Mouse (Mus musculus) lung, postnatal 14 days (tissue): ENCODE measurements around the gene Rbl1.
"Not testable (repeated sequence)": the region's sequence is repeated elsewhere in the genome, so short reads cannot be mapped to it uniquely, and the experiment has no call there.

ENCODE experiments used
- DNase-seq: peaks from one replicate; pipeline ENCODE4 v3.0.0; 2021

The Rbl1 gene

DNA sequence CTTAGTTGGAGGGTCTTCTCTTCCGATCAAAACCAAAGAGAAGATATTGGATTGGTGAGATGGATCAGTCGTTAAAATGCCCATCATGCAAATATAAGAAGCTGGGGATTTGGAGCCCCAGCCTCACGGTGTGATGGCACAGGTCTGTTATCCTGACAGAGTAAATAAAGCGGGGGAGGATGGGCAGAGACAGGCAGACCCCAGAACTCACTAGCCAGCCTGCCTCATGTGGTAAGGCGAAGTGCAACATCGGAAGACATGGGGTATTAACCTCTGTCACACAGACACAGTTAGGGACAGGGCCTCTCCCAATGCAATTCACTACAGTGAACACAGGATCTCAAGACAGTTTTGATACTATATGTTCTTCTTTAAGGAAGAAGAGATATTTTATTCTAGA is 33.7 kb downstream of the Rbl1 start:
- no peak for DNase-seq

DNA sequence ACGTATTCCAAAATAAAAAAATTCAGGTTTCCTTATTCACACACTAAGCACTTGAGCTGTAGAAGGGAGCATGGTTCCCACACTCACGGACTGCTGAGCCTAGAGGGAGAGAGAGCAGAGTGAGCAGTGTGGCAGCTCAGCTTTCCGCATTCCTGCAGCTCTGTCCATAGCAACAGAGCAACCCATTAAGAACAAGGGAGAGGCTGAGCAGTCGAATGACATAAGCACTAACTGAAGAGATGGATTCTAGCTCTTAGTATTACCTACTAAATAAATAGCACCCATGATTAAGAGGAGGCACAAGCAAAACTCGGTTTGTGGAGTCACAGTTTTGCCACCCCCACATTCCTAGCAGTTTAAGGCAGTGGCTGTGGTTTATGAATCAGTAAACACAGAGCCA is 34.2 kb downstream of the Rbl1 start:
- DNase-seq, result peak; percentile 19

DNA sequence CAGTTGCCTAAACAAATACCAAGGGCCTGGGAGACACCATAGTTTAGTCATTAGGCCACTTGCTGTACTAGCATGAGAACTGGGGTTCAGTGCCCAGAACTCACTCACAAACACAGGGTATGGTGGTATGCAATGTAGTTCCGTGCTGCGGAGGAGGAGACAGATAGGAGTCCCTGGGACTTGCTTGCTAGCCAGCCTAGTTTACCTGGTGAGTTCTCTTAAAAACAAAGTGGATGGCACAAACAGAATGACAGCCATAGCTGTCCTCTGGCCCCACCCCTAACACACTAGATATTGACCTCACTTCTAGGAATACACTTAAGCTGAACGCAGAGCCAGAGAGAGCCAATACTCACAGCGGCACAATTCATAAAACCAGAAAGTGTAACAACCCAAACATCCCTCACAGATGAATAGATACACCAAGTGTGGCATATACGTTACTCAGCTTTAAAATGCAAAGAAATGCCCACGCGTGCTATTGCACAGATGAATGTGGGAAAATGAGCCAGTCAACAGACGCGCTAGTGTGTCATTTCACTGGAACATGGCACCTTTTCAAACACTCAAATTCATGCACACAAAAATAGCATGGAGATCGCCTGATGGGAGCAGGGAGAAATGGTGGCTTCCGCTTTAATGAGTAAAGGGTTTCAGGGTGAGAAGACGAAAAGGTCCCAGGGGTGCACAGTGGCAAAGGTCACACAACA is 37.8 kb downstream of the Rbl1 start:
- DNase-seq, result no peak

DNA sequence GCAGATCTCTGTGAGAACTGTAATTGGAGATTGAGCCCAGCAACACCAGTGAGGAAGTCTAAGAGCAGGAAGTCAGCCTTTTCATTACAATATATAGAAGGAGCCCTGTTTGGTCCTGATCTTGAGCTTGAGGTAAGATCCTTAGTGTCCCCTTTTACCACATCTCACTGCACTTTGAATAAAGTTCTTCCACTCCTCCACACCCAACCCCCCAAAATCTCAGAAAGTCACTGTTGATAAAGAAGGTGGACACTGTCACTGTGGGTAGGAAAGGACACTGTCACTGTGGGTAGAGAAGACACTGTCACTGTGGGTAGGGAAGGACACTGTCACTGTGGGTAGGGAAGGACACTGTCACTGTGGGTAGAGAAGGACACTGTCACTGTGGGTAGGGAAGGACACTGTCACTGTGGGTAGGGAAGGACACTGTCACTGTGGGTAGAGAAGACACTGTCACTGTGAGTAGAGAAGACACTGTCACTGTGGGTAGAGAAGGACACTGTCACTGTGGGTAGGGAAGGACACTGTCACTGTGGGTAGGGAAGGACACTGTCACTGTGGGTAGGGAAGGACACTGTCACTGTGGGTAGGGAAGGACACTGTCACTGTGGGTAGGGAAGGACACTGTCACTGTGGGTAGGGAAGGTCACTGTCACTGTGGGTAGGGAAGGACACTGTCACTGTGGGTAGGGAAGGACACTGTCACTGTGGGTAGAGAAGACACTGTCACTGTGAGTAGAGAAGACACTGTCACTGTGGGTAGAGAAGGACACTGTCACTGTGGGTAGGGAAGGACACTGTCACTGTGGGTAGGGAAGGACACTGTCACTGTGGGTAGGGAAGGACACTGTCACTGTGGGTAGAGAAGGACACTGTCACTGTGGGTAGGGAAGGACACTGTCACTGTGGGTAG is 38.8 kb downstream of the Rbl1 start:
- not testable (repeated sequence) for DNase-seq

DNA sequence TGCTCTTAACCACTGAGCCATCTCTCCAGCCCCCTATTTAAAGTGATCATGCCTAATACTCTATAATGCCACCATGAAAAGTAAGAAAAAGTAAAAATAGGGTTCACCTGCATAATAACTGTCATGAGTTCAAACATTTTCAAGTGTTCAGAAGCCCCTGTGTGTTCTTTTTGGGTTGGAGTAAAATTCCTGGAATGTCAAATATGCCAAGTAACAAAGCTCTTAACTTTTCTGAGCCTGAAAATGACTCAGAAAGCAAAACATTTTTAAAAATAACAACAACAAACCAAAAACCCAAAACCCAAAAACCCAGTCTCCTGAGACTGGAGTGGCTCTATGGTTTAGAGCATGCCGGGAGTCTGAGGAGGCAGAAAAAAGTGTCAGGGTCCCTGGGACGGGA is 40.2 kb downstream of the Rbl1 start:
- no peak for DNase-seq

DNA sequence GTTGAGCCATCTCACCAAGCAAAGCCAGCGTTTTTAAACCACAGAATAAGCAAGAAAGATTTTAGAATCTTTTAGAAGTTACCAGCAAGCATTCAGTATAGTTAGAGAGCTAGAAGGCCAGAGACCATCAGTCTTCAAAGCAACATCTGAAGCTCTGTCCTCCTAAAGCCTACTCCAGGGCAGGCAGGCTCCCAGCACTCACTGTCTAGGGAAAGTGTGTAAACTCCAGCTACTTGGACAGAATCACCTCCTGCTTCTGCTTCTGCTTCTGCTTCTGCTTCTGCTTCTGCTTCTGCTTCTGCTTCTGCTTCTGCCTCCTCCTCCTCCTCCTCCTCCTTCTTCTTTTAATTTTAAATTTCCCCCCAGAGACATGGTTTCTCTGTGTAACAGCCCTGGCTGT is 48.3 kb downstream of the Rbl1 start:
- no peak for DNase-seq

DNA sequence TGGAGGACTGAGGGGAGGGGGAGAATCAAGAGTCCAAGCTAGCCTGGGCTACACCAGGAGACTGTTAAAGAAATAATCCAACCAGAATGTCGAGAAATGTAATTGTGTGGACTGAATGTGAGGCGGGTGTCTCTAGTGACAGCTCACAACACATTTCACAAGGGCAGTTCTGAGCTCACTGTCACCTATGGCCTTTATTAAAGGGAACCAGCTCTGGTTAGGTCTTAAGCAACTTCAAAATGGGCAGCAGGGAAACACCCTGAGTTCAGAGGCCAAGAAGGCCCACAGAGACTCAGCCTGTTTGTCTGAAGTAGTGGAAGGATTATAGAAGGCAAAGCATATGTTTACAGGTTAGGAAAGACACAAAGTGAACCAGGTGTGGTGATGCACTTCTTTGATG is 51.1 kb downstream of the Rbl1 start:
- DNase-seq, result no peak

DNA sequence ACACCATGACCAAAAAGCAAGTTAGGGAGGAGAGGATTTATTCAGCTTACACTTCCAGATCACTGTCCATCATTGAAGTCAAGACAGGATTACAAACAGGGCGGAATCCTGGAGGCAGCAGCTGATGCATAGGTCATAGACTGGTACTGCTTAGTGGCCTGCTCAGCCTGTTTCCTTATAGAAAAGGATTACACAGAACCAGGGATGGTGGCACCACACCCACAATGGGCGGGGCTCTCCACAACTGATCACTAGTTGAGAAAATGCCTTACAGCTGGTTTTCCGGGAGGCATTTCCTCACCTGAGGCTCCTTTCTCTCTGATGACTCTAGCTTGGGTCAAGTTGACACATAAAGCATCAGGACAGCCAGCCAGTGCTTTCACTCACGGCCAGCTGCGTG is 55.9 kb downstream of the Rbl1 start:
- DNase-seq, result no peak

DNA sequence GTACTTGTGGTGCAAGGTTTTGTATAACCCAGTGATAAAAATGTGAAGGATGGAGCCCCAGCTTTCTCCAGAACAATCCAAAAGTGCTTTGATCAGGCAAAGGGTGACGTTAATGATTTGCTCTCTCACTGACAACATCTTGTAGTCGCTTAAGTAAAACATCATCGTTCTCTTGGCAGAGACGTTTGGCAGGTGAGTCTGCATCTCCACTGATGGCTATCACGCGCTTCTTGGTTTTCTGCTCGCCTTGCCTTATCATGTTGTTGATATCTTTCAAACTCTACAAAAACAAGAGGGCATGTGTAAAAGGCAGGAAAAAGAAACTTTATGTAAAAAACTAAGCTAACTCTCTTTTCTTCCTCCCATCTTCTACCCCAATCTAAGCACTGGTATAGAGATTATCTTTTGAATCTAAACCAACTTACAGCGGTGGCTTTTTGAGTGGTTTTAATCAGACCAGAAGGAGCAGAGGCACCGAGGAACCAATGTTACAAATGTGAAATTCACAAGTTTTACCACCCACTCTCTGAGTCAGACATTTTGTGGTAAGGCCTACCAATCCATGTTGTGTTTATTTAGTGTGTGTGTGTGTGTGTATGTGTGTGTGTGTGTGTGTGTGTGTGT is 56.8 kb downstream of the Rbl1 start:
- DNase-seq, result no peak

DNA sequence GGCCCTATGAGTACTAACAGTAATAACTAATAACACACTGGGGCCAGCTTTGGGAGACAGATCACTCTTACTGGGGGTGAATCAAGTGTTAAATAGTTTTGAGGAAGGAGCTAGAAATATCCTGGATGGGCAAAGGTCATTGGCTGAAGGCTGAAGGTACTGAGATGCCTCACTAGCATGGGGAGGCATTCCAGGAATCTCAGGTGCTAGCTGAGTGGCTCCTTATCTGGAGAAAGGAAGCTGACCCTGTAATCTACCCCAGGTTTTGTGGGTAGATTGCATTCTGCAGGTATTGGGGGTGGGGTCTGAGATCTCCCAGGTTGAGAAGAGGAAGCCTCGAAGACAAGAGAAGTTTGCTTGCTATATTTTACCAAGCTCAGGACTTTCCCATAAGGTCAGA is 59.2 kb downstream of the Rbl1 start:
- no peak for DNase-seq

DNA sequence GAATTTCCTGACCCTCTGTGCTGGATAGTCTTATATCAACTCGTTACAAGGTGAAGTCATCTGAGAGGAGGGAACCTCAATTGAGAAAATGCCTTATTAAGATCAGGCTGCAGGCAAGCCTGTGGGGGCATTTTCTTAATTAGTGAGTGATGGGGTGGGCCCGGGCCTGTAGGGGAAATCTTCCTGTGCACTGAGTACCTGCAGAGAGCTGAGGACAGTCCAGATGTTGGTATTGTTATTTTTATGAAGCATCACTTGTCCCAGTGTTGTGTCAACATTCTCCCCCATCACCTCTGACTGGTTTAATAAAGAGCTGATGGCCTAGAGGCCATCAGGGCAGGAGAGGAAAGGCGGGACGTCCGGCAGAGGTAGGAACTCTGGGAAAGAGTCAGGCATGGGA is 60.2 kb downstream of the Rbl1 start:
- DNase-seq, result no peak

DNA sequence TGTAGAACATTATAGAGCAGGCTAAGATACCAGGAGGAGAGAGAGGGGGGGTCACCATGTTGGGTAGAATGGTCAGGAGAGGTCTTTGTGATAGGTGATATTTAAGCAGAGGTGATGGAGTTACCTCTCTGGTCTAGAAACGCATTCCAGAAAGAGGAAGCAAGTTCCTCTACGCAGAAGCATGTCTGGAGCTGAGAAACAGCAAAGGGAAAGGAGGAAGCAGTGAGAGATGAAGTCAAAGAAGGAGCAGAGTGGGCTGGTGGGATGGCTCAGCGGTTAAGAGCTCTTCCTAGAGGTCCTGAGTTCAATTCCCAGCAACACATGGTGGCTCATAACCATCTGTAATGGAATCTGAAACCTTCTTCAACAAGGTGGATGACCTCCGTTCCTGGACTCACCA is 62.4 kb downstream of the Rbl1 start:
- no peak for DNase-seq

DNA sequence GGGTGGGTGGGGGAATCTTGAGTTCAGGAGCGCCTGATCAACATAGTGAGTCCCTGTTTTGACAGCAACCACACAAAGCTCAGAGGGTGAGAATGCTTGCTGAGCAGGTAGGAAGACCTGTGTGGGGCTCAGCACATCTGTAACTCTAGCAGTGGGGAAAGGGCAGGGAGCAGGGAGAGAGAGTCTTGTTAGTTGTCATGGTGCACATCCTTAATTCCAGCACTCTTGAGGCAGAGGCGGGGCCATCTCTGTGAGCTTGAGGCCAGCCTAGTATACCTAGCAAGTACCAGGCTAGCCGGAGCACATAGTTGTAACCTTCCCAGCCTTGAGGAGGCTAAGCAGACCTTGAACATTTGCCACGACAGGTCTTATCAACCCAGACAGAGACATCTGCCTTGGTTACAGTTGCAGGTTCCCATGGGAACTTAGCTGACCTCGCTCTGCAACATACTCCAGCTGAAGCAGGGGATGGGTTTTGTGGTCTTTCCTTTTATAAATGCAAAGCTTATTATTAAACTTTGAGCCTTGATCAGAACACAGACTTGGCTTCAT is 65.0 kb downstream of the Rbl1 start:
- no peak for DNase-seq

DNA sequence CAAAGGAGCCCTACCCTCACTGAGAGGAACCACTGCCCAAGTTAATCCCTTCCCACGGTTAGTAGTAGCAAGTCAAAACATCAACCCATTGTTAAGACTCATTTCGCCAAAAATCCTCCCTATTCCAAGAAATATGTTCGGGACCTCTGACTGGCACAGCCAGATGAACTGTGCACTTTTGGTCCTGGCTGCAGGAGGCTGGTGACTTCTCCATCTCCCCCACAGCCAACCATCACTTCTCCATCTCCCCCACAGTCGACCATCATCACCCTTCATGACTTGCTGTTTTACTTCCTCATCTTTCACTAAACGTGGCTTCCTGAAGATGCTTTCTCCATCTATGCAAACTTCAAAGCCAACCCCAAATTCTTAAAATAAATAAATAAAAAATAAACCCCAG is 65.5 kb downstream of the Rbl1 start:
- DNase-seq, result no peak

DNA sequence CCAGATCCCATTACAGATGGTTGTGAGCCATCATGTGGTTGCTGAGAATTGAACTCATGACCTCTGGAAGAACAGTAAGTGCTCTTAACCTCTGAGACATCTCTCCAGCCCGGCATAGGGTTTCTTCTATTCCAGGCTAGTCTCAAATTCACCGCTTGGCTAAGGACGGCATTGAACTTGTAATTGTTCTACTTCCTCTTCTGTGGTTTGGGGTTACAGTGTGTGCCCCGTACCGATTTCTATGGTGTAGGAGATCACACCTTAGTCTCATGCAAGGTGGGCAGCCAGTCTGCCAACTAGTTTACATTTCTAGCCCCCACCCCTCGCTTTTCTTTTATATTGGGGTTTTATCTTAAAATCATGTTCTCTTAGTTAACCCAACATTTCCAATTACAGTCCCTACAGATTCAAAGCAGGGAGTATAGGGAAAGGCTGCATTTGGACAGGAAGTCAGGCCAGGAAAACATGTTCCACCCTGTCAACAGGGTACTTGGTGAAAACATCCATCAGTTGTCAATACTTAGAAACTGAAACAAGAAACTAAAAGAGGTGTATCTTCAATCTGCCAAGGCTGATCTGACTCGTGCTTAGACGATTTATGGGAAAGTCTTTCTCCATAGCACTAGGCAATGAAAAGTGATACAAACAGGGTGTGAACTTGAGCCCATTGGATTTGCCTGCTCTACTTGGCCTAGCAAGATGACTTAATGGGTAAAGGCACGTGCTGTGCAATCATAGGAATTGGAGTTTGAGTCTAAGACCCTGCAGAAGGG is 66.2 kb downstream of the Rbl1 start:
- DNase-seq, result no peak

DNA sequence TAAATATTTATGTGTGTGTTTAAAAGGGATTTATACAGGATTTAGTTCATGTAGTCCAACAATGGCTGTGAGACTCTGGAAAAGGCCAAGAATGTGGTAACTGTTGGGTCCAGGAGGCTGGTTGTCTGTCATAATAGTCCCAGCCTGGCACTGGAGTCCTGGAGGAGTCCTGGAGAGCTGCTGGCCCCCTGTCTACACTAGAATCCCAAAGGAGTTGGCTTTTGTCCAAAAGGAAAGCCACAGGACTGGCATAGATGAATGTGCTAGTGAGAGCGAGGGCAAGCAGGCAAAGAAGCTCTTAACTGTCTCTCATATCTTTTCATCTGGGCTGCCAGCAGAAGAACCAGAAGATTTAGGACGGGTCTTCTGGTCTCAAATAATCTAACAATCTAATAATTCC is 67.7 kb downstream of the Rbl1 start:
- DNase-seq, result no peak

DNA sequence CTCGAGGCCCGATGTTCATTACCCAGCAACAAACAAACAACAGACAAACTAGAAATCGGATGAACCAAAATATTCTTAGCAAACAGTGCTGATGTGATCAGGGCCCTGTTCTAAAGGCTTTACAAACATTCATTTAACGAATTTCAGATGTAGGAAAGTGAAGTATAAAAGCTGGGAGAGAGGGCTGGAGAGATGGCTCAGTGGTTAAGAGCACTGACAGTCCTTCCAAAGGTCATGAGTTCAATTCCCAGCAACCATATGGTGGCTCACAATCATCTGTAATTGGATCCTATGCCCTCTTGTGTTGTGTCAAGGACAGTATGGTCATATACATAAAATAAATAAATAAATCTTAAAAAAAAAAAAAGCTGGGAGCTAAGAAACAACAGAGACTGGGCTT is 68.2 kb downstream of the Rbl1 start:
- DNase-seq, result no peak

DNA sequence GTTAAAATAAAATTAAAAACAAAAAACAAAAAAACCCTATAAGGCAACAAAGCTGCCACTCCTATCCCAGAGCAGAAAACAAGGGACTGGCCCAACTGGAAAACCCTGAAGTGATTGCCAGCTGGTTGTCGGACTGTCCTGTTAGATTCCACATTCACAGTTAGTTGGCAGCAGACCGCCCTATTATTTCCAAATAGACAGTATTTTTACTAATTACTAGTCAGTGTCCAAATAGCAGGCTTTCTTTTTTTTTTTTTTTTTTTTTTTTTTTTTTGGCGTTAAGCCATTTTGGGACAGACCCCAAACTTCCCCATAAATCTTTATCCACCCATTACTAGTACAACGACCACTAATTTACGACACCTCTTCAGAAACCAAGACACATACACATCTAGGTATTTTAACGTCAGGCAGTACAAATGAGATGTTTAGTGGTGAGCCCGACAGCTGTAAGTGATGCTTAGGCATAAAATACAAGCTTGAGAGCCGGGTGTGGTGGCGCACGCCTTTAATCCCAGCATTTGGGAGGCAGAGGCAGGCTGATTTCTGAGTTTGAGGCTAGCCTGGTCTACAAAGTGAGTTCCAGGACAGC is 68.7 kb downstream of the Rbl1 start:
- peak; percentile 42 for DNase-seq

DNA sequence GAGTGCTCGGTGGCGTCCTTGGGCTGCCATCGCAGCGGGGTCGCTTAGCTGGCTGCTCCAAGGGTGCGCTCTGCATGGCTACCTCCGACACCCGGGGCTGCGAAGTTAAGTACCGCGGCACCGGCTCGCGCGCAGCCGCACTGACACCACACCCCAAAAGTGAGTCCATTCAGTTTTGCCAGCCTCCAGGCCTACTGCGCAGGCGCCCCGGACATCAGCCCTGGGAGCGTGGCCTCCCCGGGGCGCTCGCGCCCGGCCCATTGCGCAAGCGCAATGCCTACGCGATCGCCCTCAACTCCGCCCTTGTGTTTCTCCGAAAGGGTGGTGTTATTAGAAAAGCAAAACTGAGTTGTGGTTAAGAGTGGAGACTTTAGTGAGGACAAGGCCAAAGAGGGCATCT is 69.3 kb downstream of the Rbl1 start, which contains the start of gene Samhd1:
Samhd1 (minus strand) TSS at position 252 of the 400 bp plus-strand sequence.
- peak; percentile 97 for DNase-seq

DNA sequence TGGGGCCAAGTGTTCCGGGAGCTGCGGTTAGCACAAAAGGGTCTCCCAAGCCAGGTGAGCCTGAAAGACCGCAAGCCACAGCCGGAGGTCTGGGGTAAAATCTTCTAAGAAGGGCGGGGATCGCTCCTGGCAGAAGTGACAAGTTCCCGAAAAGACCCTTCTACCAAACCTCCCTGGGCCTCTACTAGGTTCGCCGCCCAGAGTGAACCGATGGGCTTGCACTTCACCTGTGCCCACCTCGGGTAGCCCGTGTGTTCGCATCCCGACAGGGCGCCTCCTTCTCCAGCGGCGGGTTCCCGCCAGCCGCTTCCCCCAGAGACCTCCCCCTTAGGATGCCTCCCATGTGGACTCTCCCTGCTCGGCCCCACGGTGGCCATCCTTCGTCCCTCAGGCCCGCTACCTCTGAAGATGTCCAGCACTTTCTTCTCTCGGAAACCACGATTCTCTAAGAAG is 69.8 kb downstream of the Rbl1 start:
- DNase-seq, result no peak

DNA sequence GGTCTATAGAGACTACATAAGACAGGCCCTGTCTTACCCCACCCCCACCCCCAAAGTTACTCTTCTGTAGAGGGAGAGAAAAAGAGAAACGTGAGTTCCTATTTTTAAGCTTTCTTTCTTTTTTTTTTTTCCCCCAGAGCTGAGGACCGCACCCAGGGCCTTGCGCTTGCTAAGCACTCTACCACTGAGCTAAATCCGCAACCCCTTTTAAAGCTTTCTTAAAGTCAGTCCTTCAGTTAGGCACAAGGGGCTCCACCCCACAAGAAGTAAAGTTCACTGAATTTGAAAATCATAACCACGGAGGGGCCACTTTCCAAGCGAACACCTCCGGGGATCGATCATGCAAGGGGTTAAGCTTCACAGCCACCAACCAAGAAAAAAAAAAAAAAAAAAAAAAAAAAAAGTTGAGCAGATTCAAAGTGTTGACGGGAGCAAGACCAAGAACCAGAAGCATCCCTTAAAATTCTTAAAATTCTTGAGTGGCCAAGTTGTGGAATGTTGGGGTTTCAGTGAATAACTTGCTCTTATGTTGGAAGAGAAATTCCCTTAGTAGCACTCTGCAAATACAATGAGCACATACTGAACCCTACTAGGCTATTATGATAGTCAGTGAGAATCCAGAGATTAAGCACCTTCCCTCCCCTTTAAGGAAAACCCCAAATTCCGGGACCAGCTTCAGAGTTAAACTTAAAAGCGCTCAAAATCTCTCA is 70.4 kb downstream of the Rbl1 start:
- no peak for DNase-seq
